8 mouse cellular contexts compared by ENCODE assay signal in genomic region chr19:60160611-60161274, GRCm38 (mm10).
DNase-seq lines count a peak whose midpoint lies in the region; ATAC-seq and TF ChIP-seq lines count a peak whose summit lies in the region.

No protein-coding gene starts in this region.

- peak; percentile 90 to 94 for DNase-seq in B cell, adult 2 months
- peak; percentile 61 for DNase-seq in c-Kit-positive CD71-positive TER-119-negative erythroid progenitor cells, embryonic 14.5 days (ENCODE audit: low read depth)
- peak in 1 of 2 experiments; percentile 31 for DNase-seq in heart, adult 2 months
- peak; percentile 46 for DNase-seq in kidney, postnatal 14 days
- DNase-seq in lung, postnatal 14 days: peak; percentile 54
- peak; percentile 75 to 89 for DNase-seq in spleen, postnatal 4 days (ENCODE audit: low spot score in 2 of 2)
- DNase-seq in frontal cortex, postnatal 25 days (ENCODE audit: low spot score in 2 of 2): no peak

- H3K36me3 ChIP-seq in heart, adult 2 months (ENCODE audit: control insufficient read depth, insufficient read depth, low read length): no peaks in the 10 kb centered on the region

- H3K4me1 ChIP-seq in heart, adult 2 months (ENCODE audit: control insufficient read depth, insufficient read depth, low read length): no peaks in the 10 kb centered on the region

- intact Hi-C loops in heart, adult 2 months (cut with DNase I): no loop called here

- no peak for TF ChIP-seq POLR2A in heart, adult 2 months (IDR thresholded peaks at IDR 0.05; ENCODE audit: insufficient read depth, low read depth, low read length)

- H3K9ac ChIP-seq in heart, adult 2 months (ENCODE audit: low read depth, low read length): no peak overlapping the region

- H3K27ac ChIP-seq in heart, adult 2 months: no peak overlapping the region

- no peaks in the 10 kb centered on the region for H3K79me2 ChIP-seq in heart, adult 2 months (replicated peaks; ENCODE audit: control insufficient read depth, insufficient read depth, low read length)

- no peak overlapping the region for H3K4me3 ChIP-seq in heart, adult 2 months

- TF ChIP-seq CTCF in heart, adult 2 months (IDR thresholded peaks at IDR 0.05): peak; percentile 71

- no peak for TF ChIP-seq EP300 in heart, adult 2 months (IDR thresholded peaks at IDR 0.05; ENCODE audit: insufficient read depth, low read depth, low read length)

- 20% methylated on average over 20 of the region's 20 CpGs for WGBS in heart, adult 2 months

- ATAC-seq in CD4-positive, CD25-positive, alpha-beta regulatory T cell, adult 4 months: peak; percentile 80

- H3K27me3 ChIP-seq in heart, adult 2 months (ENCODE audit: control insufficient read depth, insufficient read depth, low read length): no peaks in the 10 kb centered on the region

Comparison
In these comparisons a context has a peak if more than half of its experiments do, and no peak if none do; other contexts are left out.
1. DNase-seq: peak in B cell, adult 2 months (2 of 2), c-Kit-positive CD71-positive TER-119-negative erythroid progenitor cells, embryonic 14.5 days (single experiment), kidney, postnatal 14 days (single experiment), lung, postnatal 14 days (single experiment) and spleen, postnatal 4 days (2 of 2); none in frontal cortex, postnatal 25 days (0 of 2).